Mouse (Mus musculus) G1E (cell line): ENCODE results near the gene Ift74.

ENCODE experiments used
- CTCF ChIP-seq: IDR thresholded peaks from 2 replicates; pipeline ENCODE4 v1.5.1; 2012; ENCODE audit warnings: low read depth, low read length, inconsistent platforms, mixed read lengths
- GATA1 ChIP-seq: IDR thresholded peaks from 2 replicates; pipeline ENCODE4 v1.6.1; 2012; ENCODE audit warnings: borderline replicate concordance, low read length, inconsistent platforms, mixed read lengths
- TAL1 ChIP-seq: conservative IDR thresholded peaks from 2 replicates; pipeline ENCODE4 v1.6.1; 2012; ENCODE audit warnings: low read depth, low read length, inconsistent platforms, mixed read lengths

DNA sequence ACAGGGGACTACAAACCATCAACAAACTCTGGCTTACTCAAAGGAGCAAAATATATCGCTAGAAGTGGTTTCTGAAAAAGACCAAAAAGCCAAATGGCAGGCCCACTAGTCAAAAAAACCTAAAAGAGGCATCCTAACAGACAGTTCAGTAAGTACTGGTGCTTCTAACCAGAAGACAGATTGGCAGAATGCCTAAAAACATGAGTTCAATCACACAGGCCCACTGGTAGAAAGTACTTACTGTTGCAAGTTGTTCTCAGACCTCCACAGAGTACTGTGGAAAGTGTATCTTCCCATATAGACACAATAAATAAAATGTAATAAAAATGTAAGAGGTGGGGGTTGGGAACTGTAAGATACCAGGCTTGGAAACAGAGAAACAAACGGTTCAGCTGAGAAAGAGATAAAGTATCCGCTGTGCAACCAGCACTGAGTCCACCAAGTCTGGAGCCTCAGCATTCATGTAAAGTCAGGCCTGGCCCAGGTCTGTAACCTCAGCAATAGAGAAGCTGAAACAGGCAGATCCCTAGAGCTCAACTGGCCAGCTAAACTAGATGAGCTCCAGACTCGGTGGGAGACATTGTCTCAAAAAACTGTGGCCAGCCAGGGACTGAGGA is 22.4 kb upstream of the Ift74 start:
- TF ChIP-seq CTCF (no peak), GATA1 (no peak), TAL1 (no peak)
